Mouse (Mus musculus) megakaryocyte progenitor cell, adult 5-6 weeks (primary cell): ENCODE results near the gene Ints6l. TPM values are rescaled to one million over a fixed set of nuclear protein-coding genes. Genes with fewer than 3 reads are reported as not detected.
"Not testable (repeated sequence)": the region's sequence is repeated elsewhere in the genome, so short reads cannot be mapped to it uniquely, and the experiment has no call there.

Source experiments
- ATAC-seq: replicated peaks from 2 replicates; pipeline ENCODE4 v1.8.0; 2016; ENCODE audit warnings: mild to moderate bottlenecking, moderate TSS enrichment, inconsistent platforms; ENCODE audit not compliant: poor library complexity
- total RNA-seq, 2 experiments: library from RNA; stranded (forward) in 1 of 2; stranded (reverse) in 1 of 2; fragments of 157-497, 149-512 nt in 1 of 2; fragments of 200-1000 nt in 1 of 2; gene quantifications; 2 replicates each; pipeline versions ENCODE4 v1.2.3 to v1.2.4; 2015 to 2017

Ints6l gene
- total RNA-seq, 2 experiments from 2014 or later, result 44.3 to 104 TPM

DNA sequence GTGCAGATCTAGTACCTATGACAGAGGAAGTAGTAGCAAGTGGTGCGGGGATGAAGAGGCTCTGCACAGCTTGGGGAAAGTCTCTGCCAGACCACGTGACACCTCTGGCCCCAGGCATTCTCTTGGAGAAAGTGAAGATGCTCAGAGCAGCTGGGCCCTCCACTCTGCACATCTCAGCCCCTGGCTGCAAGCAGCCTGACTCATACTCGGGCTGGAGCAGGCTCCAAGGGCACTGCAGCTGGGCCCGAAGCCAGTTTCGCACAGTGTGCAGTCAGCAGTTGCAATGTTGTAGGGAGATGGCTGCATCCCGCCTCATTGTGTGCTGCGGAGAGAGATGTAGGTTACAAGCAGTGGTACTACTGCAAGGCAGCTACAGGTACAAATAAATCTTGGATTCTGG is 42.6 kb downstream of the Ints6l start:
- ATAC-seq, result no peak

DNA sequence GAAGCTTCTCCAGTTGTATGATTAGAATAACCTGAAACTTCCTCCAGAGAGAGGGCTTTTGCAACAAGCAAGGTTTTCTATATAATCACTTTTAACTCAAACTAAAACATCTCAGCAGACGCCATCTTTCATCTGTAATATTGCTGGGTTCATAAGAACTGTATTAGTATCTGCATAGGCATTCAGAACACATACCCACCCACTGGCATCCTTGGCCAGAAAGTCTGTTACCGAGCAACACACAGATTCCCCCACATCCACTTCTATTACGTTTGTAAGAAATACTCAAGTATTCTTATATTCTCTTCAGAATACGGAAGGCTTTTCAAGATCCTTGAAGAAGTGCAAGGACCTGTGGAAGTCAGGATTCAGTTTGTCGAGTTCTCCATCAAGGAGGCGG is 69.8 kb downstream of the Ints6l start, which contains the start of gene Gm10477:
Gene Gm10477 (plus strand): TSS at position 301 of the 400 bp plus-strand sequence.
- not testable (repeated sequence) for ATAC-seq

GRCm38 (mm10) chrX:56531266-56531665 is 76.6 kb downstream of the Ints6l start:
- ATAC-seq, result peak; percentile 83

DNA sequence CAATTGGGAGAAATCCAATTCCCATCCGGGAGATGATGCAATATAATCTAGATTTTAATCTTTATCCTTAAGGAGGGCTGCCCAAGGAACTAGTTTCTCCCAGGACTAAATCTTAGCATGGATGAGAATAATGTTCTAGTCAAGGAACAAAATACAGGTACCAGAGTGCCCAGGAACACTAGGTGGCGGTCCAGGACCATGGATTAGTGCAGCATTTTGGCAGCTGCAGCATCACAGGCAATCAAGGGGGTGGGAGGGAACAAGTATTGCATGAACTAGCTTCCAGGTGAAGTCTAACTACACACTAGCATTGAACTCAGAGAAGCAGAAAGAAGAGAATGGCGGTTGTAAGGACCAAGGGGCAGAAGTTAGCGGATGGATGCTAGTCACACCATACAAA is 82.5 kb downstream of the Ints6l start:
- 0 out of 2 replicates have a peak, but pooled peaks have one; percentile 48 for ATAC-seq

- ATAC-seq, result no peak
These were observed 94.8 kb downstream of the Ints6l start, which contains the start of gene Gm648 for GRCm38 (mm10) chrX:56549506-56549905. Gene Gm648, minus strand, starts transcription at chrX:56549606.

DNA sequence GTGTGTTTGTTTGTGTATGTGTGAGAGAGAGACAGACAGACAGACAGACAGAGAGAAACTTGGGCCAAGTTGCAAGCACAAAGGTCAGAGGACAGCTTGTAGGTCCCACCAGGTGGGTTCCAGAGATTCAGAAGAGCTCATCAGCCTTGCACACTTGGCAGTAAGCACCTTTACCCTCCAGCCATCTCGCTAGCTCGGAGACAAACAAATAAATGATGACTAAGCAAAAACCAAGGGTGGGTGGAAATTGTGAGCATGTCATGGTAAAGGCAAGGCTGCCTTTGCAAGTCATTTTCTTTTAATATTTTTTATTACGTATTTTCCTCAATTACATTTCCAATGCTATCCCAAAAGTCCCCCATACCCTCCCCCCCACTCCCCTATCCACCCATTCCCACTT is 98.9 kb downstream of the Ints6l start:
- ATAC-seq, result no peak

Other genes starting within 250 kb of the Ints6l start
- not detected in 2 replicates for gene Gm773, start 242.0 kb upstream of the Ints6l start, total RNA-seq (2015)
- gene Gm773, start 242.0 kb upstream of the Ints6l start, total RNA-seq (2017), result not detected in 2 replicates
- 1.9 and 2.3 TPM in 2 replicates for gene Zfp449, start 108.5 kb upstream of the Ints6l start, total RNA-seq (2015)
- 1.7 and 2.3 TPM in 2 replicates for gene Zfp449, start 108.5 kb upstream of the Ints6l start, total RNA-seq (2017)
- gene Smim10l2a, start 80.3 kb upstream of the Ints6l start, total RNA-seq (2015), result 0.07 and 0.22 TPM in 2 replicates
- gene Smim10l2a, start 80.3 kb upstream of the Ints6l start, total RNA-seq (2017), result 0.74 and 0.83 TPM in 2 replicates
- 2.4 TPM in 1 of 2 replicates, not detected in the other for gene Gm2174, start 6.9 kb upstream of the Ints6l start, total RNA-seq (2015)
- gene Gm2174, start 6.9 kb upstream of the Ints6l start, total RNA-seq (2017), result 129 and 175 TPM in 2 replicates
- gene Gm10477, start 69.9 kb downstream of the Ints6l start, total RNA-seq (2015), result not detected in 2 replicates
- not detected in 2 replicates for gene Gm10477, start 69.9 kb downstream of the Ints6l start, total RNA-seq (2017)
- gene Gm648, start 94.7 kb downstream of the Ints6l start, total RNA-seq (2015), result not detected in 2 replicates
- not detected in 2 replicates for gene Gm648, start 94.7 kb downstream of the Ints6l start, total RNA-seq (2017)
- gene Mmgt1, start 143.2 kb downstream of the Ints6l start, total RNA-seq (2015), result 27.2 and 27.8 TPM in 2 replicates
- gene Mmgt1, start 143.2 kb downstream of the Ints6l start, total RNA-seq (2017), result 24.0 and 24.4 TPM in 2 replicates
- 8.8 and 9.5 TPM in 2 replicates for gene Slc9a6, start 154.9 kb downstream of the Ints6l start, total RNA-seq (2015)
- 6.2 and 7.0 TPM in 2 replicates for gene Slc9a6, start 154.9 kb downstream of the Ints6l start, total RNA-seq (2017)